Mouse (Mus musculus) heart, embryonic 14.5 days (tissue): Measurements from ENCODE around the gene Mrpl39. TPM values are rescaled to one million over a fixed set of nuclear protein-coding genes. Genes with fewer than 3 reads are reported as not detected.
A peak's percentile ranks its signal among the peaks of the same experiment; 100 is the strongest.

Source experiments
- ATAC-seq: fragments of 200-750 bp; cut with Nextera tagmentation; 2 replicates; pipeline ENCODE4 v1.8.0; 2017; ENCODE audit warnings: low read depth, moderate TSS enrichment; ENCODE audit not compliant: insufficient number of reproducible peaks, insufficient read depth, low FRiP score
- H3K27ac ChIP-seq, 2 experiments: fragments of 200-500 bp in 1 of 2; fragments of 300-500 bp in 1 of 2; sonication (generic) in 1 of 2; replicated peaks in 1 of 2; 2 replicates each; pipeline ENCODE4 v1.5.1; 2012 to 2014; ENCODE audit warnings: low read depth in 2 of 2, low read length in 2 of 2, control low read depth in 1 of 2, mild to moderate bottlenecking in 1 of 2, mixed read lengths in 1 of 2; ENCODE audit not compliant: control insufficient read depth in 1 of 2, insufficient read depth in 1 of 2
- H3K27me3 ChIP-seq: fragments of 300-500 bp; sonication (generic); 2 replicates; pipeline ENCODE4 v1.6.1; 2014; ENCODE audit warnings: mild to moderate bottlenecking, low read length, control low read depth; ENCODE audit not compliant: control insufficient read depth, insufficient read depth
- H3K36me3 ChIP-seq: fragments of 300-500 bp; sonication (generic); 2 replicates; pipeline ENCODE4 v1.6.1; 2014; ENCODE audit warnings: mild to moderate bottlenecking, control low read depth, low read length, mixed read lengths; ENCODE audit not compliant: control insufficient read depth, insufficient read depth
- H3K4me1 ChIP-seq, 2 experiments: fragments of 200-500 bp in 1 of 2; fragments of 300-500 bp in 1 of 2; sonication (generic) in 1 of 2; 2 replicates each; pipeline ENCODE4 v1.6.1; 2012 to 2014; ENCODE audit warnings: low read length in 2 of 2, control low read depth in 1 of 2, mixed read lengths in 1 of 2; ENCODE audit not compliant: control insufficient read depth in 2 of 2, insufficient read depth in 2 of 2
- H3K4me2 ChIP-seq: fragments of 300-500 bp; sonication (generic); 2 replicates; pipeline ENCODE4 v1.6.1; 2014; ENCODE audit warnings: mild to moderate bottlenecking, low read length
- H3K4me3 ChIP-seq, 2 experiments: fragments of 200-500 bp in 1 of 2; fragments of 300-500 bp in 1 of 2; sonication (generic) in 1 of 2; 2 replicates each; pipeline ENCODE4 v1.5.1; 2012 to 2014; ENCODE audit warnings: low read length in 2 of 2, mild to moderate bottlenecking in 2 of 2, control low read depth in 1 of 2, low read depth in 1 of 2, moderate library complexity in 1 of 2; ENCODE audit not compliant: control insufficient read depth in 1 of 2, insufficient read depth in 1 of 2
- H3K9ac ChIP-seq: fragments of 300-500 bp; sonication (generic); 2 replicates; pipeline ENCODE4 v1.6.1; 2014; ENCODE audit warnings: mild to moderate bottlenecking, low read length
- H3K9me3 ChIP-seq: fragments of 300-500 bp; sonication (generic); 2 replicates; pipeline ENCODE4 v1.6.1; 2016; ENCODE audit warnings: low read length, control low read depth; ENCODE audit not compliant: control insufficient read depth
- WGBS: fragments of 180-500 bp; shearing (Covaris S2); extraction: QIAGEN DNeasy Blood & Tissue Kit; methylation state at CpG from one replicate; pipeline ENCODE4 v1.1.7; 2014; 5-methylcytosine and 5-hydroxymethylcytosine counted together
- polyA plus RNA-seq: library from polyadenylated mRNA; unstranded; fragments of >200 nt; fragmentation: Nextera tagmentation; extraction: Ambion mirVana; gene quantifications from 2 replicates; pipeline ENCODE4 v1.2.1, GENCODE M21; 2014

Mrpl39 gene
- polyA plus RNA-seq, 1 experiment from 2014 or later: 54.5 TPM

GRCm38 (mm10) chr16:84769619-84770464 lies 34.3 kb upstream of the Mrpl39 start:
- H3K36me3 ChIP-seq: no peaks in the 10 kb centered on the region
- 78% methylated on average over 19 of the region's 19 CpGs for WGBS
- H3K9me3 ChIP-seq: no peaks in the 10 kb centered on the region
- no peaks in the 10 kb centered on the region; the same call in 1 of the 2 replicates for H3K27me3 ChIP-seq
- no peak overlapping the region for H3K4me3 ChIP-seq
- no peak overlapping the region for H3K4me2 ChIP-seq
- no peak for ATAC-seq
- no peak overlapping the region for H3K9ac ChIP-seq
- H3K27ac ChIP-seq: no peak overlapping the region
- H3K4me1 ChIP-seq: 0 out of 4 replicates have a peak, but pooled peaks cover 0 to 6% of the 10 kb centered on the region in 2 experiments

- 0 out of 4 replicates have a peak, but pooled peaks cover 0 to 6% of the 10 kb centered on the region in 2 experiments for H3K4me1 ChIP-seq
- WGBS: 67% methylated on average over 4 of the region's 4 CpGs
- H3K36me3 ChIP-seq: no peaks in the 10 kb centered on the region
- no peak for ATAC-seq
- H3K4me3 ChIP-seq: no peak overlapping the region
- H3K9ac ChIP-seq: no peak overlapping the region
- H3K27me3 ChIP-seq: no peaks in the 10 kb centered on the region
- no peak overlapping the region for H3K4me2 ChIP-seq
- H3K9me3 ChIP-seq: no peaks in the 10 kb centered on the region
- no peak overlapping the region for H3K27ac ChIP-seq
These were observed 33.6 kb upstream of the Mrpl39 start for GRCm38 (mm10) chr16:84769182-84769581.

- 75% methylated on average over 8 of the region's 8 CpGs for WGBS
- 0 out of 4 replicates have a peak, but pooled peaks cover 0 to under 1% of the 10 kb centered on the region in 2 experiments for H3K4me1 ChIP-seq
- H3K27me3 ChIP-seq: no peaks in the 10 kb centered on the region
- no peaks in the 10 kb centered on the region for H3K36me3 ChIP-seq
- H3K4me2 ChIP-seq: no peak overlapping the region
- no peak overlapping the region for H3K9ac ChIP-seq
- no peak overlapping the region for H3K4me3 ChIP-seq
- no peak overlapping the region for H3K27ac ChIP-seq
- no peak for ATAC-seq
- H3K9me3 ChIP-seq: no peaks in the 10 kb centered on the region
These were observed 32.4 kb upstream of the Mrpl39 start for GRCm38 (mm10) chr16:84767956-84768355.

GRCm38 (mm10) chr16:84745721-84746306 lies 10.3 kb upstream of the Mrpl39 start:
- no peak overlapping the region for H3K4me2 ChIP-seq
- H3K36me3 ChIP-seq: no peaks in the 10 kb centered on the region
- H3K4me1 ChIP-seq: no peaks in the 10 kb centered on the region
- no peaks in the 10 kb centered on the region for H3K9me3 ChIP-seq
- no peak overlapping the region for H3K4me3 ChIP-seq
- 67% methylated on average over 6 of the region's 6 CpGs for WGBS
- no peak for ATAC-seq
- H3K27ac ChIP-seq: no peak overlapping the region
- no peak overlapping the region for H3K9ac ChIP-seq
- H3K27me3 ChIP-seq: no peaks in the 10 kb centered on the region

GRCm38 (mm10) chr16:84744703-84745490 lies 9.4 kb upstream of the Mrpl39 start:
- Histone ChIP-seq H3K9me3 (no peaks in the 10 kb centered on the region), H3K27me3 (no peaks in the 10 kb centered on the region), H3K27ac (no peak overlapping the region), H3K4me3 (no peak overlapping the region), H3K4me1 (no peaks in the 10 kb centered on the region), H3K4me2 (no peak overlapping the region), H3K36me3 (no peaks in the 10 kb centered on the region), H3K9ac (no peak overlapping the region)
- WGBS: 59% methylated on average over 10 of the region's 10 CpGs
- no peak for ATAC-seq

GRCm38 (mm10) chr16:84737358-84737757 lies 1.8 kb upstream of the Mrpl39 start:
- no peaks in the 10 kb centered on the region for H3K27me3 ChIP-seq
- no peak overlapping the region for H3K4me3 ChIP-seq
- peaks cover 4% of the 10 kb centered on the region for H3K36me3 ChIP-seq
- no peaks in the 10 kb centered on the region for H3K9me3 ChIP-seq
- H3K9ac ChIP-seq: no peak overlapping the region
- 71% methylated on average over 3 of the region's 3 CpGs for WGBS
- peaks cover 4 to 7% of the 10 kb centered on the region in 2 experiments for H3K4me1 ChIP-seq
- H3K4me2 ChIP-seq: no peak overlapping the region
- no peak for ATAC-seq
- H3K27ac ChIP-seq: no peak overlapping the region

GRCm38 (mm10) chr16:84734806-84735165 lies 756 bp downstream of the Mrpl39 start:
- peaks cover 30% of the 10 kb centered on the region for H3K36me3 ChIP-seq
- 0% methylated on average over 15 of the region's 15 CpGs for WGBS
- peak overlapping the region in 1 of 2 experiments; percentile 82; a peak in 2 of 4 replicates for H3K27ac ChIP-seq

More at GRCm38 (mm10) chr16:84734806-84735165, 756 bp downstream of the Mrpl39 start:
- H3K4me1 ChIP-seq: peaks cover 4 to 7% of the 10 kb centered on the region in 2 experiments
- H3K4me3 ChIP-seq: peak overlapping the region; percentile 67 to 82
- ATAC-seq: no peak
- peak overlapping the region; percentile 87 for H3K9ac ChIP-seq
- peak overlapping the region; percentile 82 for H3K4me2 ChIP-seq
- H3K27me3 ChIP-seq: no peaks in the 10 kb centered on the region
- H3K9me3 ChIP-seq: no peaks in the 10 kb centered on the region
